Mouse (Mus musculus) CH12.LX (cell line): ENCODE results near the gene Fcna. TPM values are rescaled to one million over a fixed set of nuclear protein-coding genes. Genes with fewer than 3 reads are reported as not detected.

ENCODE experiments used
- DNase-seq: peaks from one replicate; pipeline ENCODE4 v3.0.0-alpha.2; 2013; ENCODE audit errors: extremely low read depth
- H3K27ac ChIP-seq: 2 replicates; pipeline ENCODE4 v1.5.1; 2012; ENCODE audit warnings: low read depth, mild to moderate bottlenecking, control low read depth, moderate library complexity; ENCODE audit not compliant: insufficient read depth
- H3K27me3 ChIP-seq: replicated peaks from 2 replicates; pipeline ENCODE3; 2012; ENCODE audit warnings: inconsistent platforms
- H3K36me3 ChIP-seq, 2 experiments: replicated peaks in 1 of 2; 2 replicates each; pipeline versions ENCODE3 to v1.6.1; 2012; ENCODE audit warnings: inconsistent platforms in 1 of 2, low read length in 1 of 2, mild to moderate bottlenecking in 1 of 2, mixed read lengths in 1 of 2, moderate library complexity in 1 of 2; ENCODE audit not compliant: control insufficient read depth in 1 of 2, insufficient read depth in 1 of 2
- H3K4me1 ChIP-seq, 2 experiments: 2 replicates each; pipeline ENCODE4 v1.6.1; 2012; ENCODE audit warnings: inconsistent platforms in 1 of 2, moderate library complexity in 1 of 2; ENCODE audit not compliant: insufficient read depth in 2 of 2, control insufficient read depth in 1 of 2
- H3K4me2 ChIP-seq: 2 replicates; pipeline ENCODE4 v1.6.1; 2012; ENCODE audit warnings: low read depth, mild to moderate bottlenecking, control low read depth; ENCODE audit not compliant: poor library complexity, insufficient read depth, severe bottlenecking
- H3K4me3 ChIP-seq, 3 experiments: fragments of 150-350 bp in 1 of 3; sonication (generic) in 1 of 3; replicated peaks in 1 of 3; 2 replicates each; pipeline versions ENCODE3 to v1.5.1; 2011 to 2012; ENCODE audit warnings: low read depth in 2 of 3, low read length in 2 of 3, mild to moderate bottlenecking in 2 of 3, moderate library complexity in 2 of 3, control low read depth in 1 of 3, improper control_type of control experiment in 1 of 3, inconsistent platforms in 1 of 3, mixed read lengths in 1 of 3; ENCODE audit not compliant: poor library complexity in 1 of 3
- H3K79me2 ChIP-seq: replicated peaks from 2 replicates; pipeline ENCODE4 v1.6.1; 2012; ENCODE audit warnings: mild to moderate bottlenecking, moderate library complexity; ENCODE audit not compliant: control insufficient read depth, poor library complexity, insufficient read depth, severe bottlenecking; ENCODE audit errors: extremely low read depth
- H3K9ac ChIP-seq: 2 replicates; pipeline ENCODE4 v1.6.1; 2012; ENCODE audit warnings: low read depth, mild to moderate bottlenecking, control low read depth, moderate library complexity; ENCODE audit not compliant: insufficient read depth
- H3K9me3 ChIP-seq: replicated peaks from 2 replicates; pipeline ENCODE3; 2012; ENCODE audit warnings: low read length, inconsistent platforms, mixed read lengths
- CHD1 ChIP-seq: IDR thresholded peaks from 2 replicates; pipeline ENCODE4 v1.6.1; 2012; ENCODE audit warnings: low read depth, low read length, improper control_type of control experiment, inconsistent platforms
- CHD2 ChIP-seq: IDR thresholded peaks from 2 replicates; pipeline ENCODE4 v1.6.1; 2011; ENCODE audit warnings: low read length, improper control_type of control experiment
- E2F4 ChIP-seq: IDR thresholded peaks from 2 replicates; pipeline ENCODE4 v1.6.1; 2011; ENCODE audit warnings: low read depth, low read length, improper control_type of control experiment; ENCODE audit not compliant: insufficient replicate concordance
- ETS1 ChIP-seq: conservative IDR thresholded peaks from 2 replicates; pipeline ENCODE4 v1.6.1; 2012; ENCODE audit warnings: low read depth, mild to moderate bottlenecking, inconsistent platforms, low read length, improper control_type of control experiment, moderate library complexity
- HCFC1 ChIP-seq: IDR thresholded peaks from 2 replicates; pipeline ENCODE4 v1.6.1; 2012; ENCODE audit warnings: low read depth, mild to moderate bottlenecking, inconsistent platforms, low read length, improper control_type of control experiment
- IRF4 ChIP-seq: IDR thresholded peaks from 2 replicates; pipeline ENCODE4 v1.6.1; 2014; ENCODE audit warnings: low read depth, mild to moderate bottlenecking, inconsistent platforms, low read length, improper control_type of control experiment
- JUND ChIP-seq: conservative IDR thresholded peaks from 2 replicates; pipeline ENCODE4 v1.6.1; 2011; ENCODE audit warnings: low read depth, low read length, improper control_type of control experiment
- KAT2A ChIP-seq: IDR thresholded peaks from 2 replicates; pipeline ENCODE4 v1.6.1; 2012; ENCODE audit warnings: low read length, improper control_type of control experiment, inconsistent platforms; ENCODE audit not compliant: insufficient replicate concordance
- MAZ ChIP-seq: IDR thresholded peaks from 2 replicates; pipeline ENCODE4 v1.6.1; 2012; ENCODE audit warnings: low read depth, mild to moderate bottlenecking, inconsistent platforms, low read length, improper control_type of control experiment, moderate library complexity
- MEF2A ChIP-seq: IDR thresholded peaks from 2 replicates; pipeline ENCODE4 v1.6.1; 2014; ENCODE audit warnings: low read depth, mild to moderate bottlenecking, inconsistent platforms, low read length, improper control_type of control experiment, borderline replicate concordance
- MXI1 ChIP-seq: IDR thresholded peaks from 2 replicates; pipeline ENCODE4 v1.6.1; 2011; ENCODE audit warnings: mild to moderate bottlenecking, low read depth, low read length, improper control_type of control experiment
- MYC ChIP-seq: IDR thresholded peaks from 2 replicates; pipeline ENCODE4 v1.6.1; 2011; ENCODE audit warnings: low read depth, mild to moderate bottlenecking, improper control_type of control experiment, low read length
- NELFE ChIP-seq: IDR thresholded peaks from 2 replicates; pipeline ENCODE4 v1.6.1; 2011; ENCODE audit warnings: low read depth, low read length, improper control_type of control experiment
- PAX5 ChIP-seq: IDR thresholded peaks from 2 replicates; pipeline ENCODE4 v1.6.1; 2012; ENCODE audit warnings: low read length, inconsistent platforms, mixed read lengths
- POLR2A ChIP-seq: IDR thresholded peaks from 2 replicates; pipeline ENCODE4 v1.6.1; 2011; ENCODE audit warnings: low read depth, mild to moderate bottlenecking, improper control_type of control experiment, low read length
- POLR2AphosphoS2 ChIP-seq: IDR thresholded peaks from 2 replicates; pipeline ENCODE4 v1.6.1; 2011; ENCODE audit warnings: low read depth, low read length, improper control_type of control experiment
- RAD21 ChIP-seq: IDR thresholded peaks from 2 replicates; pipeline ENCODE4 v1.6.1; 2011; ENCODE audit warnings: low read depth, mild to moderate bottlenecking, low read length, improper control_type of control experiment, moderate library complexity
- SIN3A ChIP-seq: IDR thresholded peaks from 2 replicates; pipeline ENCODE4 v1.6.1; 2012; ENCODE audit warnings: low read length, improper control_type of control experiment, inconsistent platforms
- SMC3 ChIP-seq: IDR thresholded peaks from 2 replicates; pipeline ENCODE4 v1.6.1; 2011; ENCODE audit warnings: low read depth, low read length, improper control_type of control experiment
- TBP ChIP-seq: conservative IDR thresholded peaks from 2 replicates; pipeline ENCODE4 v1.6.1; 2011; ENCODE audit warnings: low read depth, low read length, improper control_type of control experiment
- TCF12 ChIP-seq: IDR thresholded peaks from 2 replicates; pipeline ENCODE4 v1.6.1; 2014; ENCODE audit warnings: low read depth, mild to moderate bottlenecking, inconsistent platforms, low read length, improper control_type of control experiment
- UBTF ChIP-seq: IDR thresholded peaks from 2 replicates; pipeline ENCODE4 v1.6.1; 2012; ENCODE audit warnings: low read depth, mild to moderate bottlenecking, inconsistent platforms, low read length, improper control_type of control experiment, moderate library complexity
- ZKSCAN1 ChIP-seq: IDR thresholded peaks from 2 replicates; pipeline ENCODE4 v1.6.1; 2012; ENCODE audit warnings: low read depth, inconsistent platforms, low read length, improper control_type of control experiment, borderline replicate concordance
- ZMIZ1 ChIP-seq: IDR thresholded peaks from 2 replicates; pipeline ENCODE4 v1.6.1; 2012; ENCODE audit warnings: low read depth, mild to moderate bottlenecking, inconsistent platforms, low read length, improper control_type of control experiment
- ZNF384 ChIP-seq: IDR thresholded peaks from 2 replicates; pipeline ENCODE4 v1.6.1; 2012; ENCODE audit warnings: low read depth, low read length, improper control_type of control experiment, inconsistent platforms
- dilution Hi-C: fragments of 300-500 bp; cut with MboI; formaldehyde crosslinking; loops from 2 replicates; pipeline ENCODE4 v1.14.3; 2020; ENCODE audit warnings: low sequenced_read_pairs; ENCODE audit not compliant: extremely low pct_unique_long_range_greater_than_20kb, extremely low pct_ligation_motif_present
- in situ Hi-C: fragments of 300-500 bp; cut with MboI; formaldehyde crosslinking; loops from 3 replicates; pipeline ENCODE4 v1.14.3; 2019; ENCODE audit warnings: low sequenced_read_pairs, low pct_ligation_motif_present, low pct_unique_long_range_greater_than_20kb, mixed read lengths
- polyA plus RNA-seq: library from polyadenylated mRNA; unstranded; fragments of >175 nt; gene quantifications from 2 replicates; pipeline ENCODE4 v1.2.1, GENCODE M21; 2012; ENCODE audit warnings: low read depth; ENCODE audit not compliant: insufficient read length
- total RNA-seq, 2 experiments: library from RNA; depleted of rRNA; stranded (reverse); fragments of 300-350 nt in 1 of 2; fragments of >200 nt in 1 of 2; gene quantifications; 2 replicates each; pipeline ENCODE4 v1.2.3; 2012 to 2014

Gene Fcna
- total and polyA plus RNA-seq, 3 experiments, result not detected

DNA sequence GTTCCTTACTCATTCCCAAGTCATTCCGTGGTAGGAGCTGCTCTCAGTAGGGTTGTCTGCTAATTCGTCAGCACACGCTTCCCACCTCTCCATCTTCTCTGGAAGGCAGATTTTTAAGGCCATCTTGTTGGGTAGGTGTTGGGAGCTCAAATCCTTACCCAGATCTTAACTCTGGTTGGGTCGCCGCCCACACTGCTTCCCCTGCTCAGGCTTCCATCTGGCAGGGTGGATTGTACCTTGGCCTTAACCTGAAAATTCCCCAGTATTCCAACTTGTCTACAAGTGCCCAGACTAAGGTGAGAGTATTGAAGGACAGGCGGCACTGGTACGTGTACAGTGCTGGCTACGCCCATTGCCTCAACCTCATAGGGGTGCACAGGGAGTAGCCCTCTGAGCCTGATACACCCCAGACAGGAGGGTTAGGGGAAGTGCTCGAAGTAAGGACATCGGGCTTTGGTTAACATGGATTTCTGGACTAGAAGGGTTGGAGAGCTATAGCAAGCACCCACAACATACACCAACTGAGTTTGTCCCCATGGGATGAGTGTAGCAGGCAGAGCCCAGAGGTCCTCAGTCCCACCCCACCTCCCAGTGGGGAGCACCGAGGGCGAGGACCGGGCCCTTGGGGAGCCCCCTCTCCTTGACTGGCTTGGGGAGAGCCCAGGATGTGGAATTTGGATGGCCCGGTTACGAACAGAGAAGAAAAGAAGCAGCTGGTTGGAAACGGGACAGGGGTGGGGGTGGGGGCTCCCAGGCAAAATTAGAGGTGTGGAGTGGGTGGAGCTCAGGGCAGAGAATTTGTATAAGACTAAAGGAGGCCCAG is 51.6 kb downstream of the Fcna start:
- Histone ChIP-seq H3K27ac (no peak overlapping the region; the same call in 1 of the 2 replicates), H3K4me3 (no peak overlapping the region), H3K27me3 (no peaks in the 10 kb centered on the region), H3K36me3 (peaks cover 14 to 60% of the 10 kb centered on the region in 2 experiments), H3K9me3 (peaks cover 39% of the 10 kb centered on the region), H3K4me1 (peaks cover 9 to 36% of the 10 kb centered on the region in 2 experiments; a peak in 3 of 4 replicates), H3K9ac (0 out of 2 replicates have a peak overlapping the region, but pooled peaks have one; percentile 80), H3K4me2 (no peak overlapping the region), H3K79me2 (no peaks in the 10 kb centered on the region)
- dilution Hi-C loops, result no loop called here
- in situ Hi-C loops, result no loop called here
- TF ChIP-seq POLR2A (no peak), E2F4 (no peak), RAD21 (no peak), ETS1 (no peak), TBP (no peak), TCF12 (no peak), CHD1 (no peak), PAX5 (no peak), SMC3 (no peak), KAT2A (no peak), HCFC1 (no peak), JUND (no peak), ZKSCAN1 (no peak)
- DNase-seq, result no peak

DNA sequence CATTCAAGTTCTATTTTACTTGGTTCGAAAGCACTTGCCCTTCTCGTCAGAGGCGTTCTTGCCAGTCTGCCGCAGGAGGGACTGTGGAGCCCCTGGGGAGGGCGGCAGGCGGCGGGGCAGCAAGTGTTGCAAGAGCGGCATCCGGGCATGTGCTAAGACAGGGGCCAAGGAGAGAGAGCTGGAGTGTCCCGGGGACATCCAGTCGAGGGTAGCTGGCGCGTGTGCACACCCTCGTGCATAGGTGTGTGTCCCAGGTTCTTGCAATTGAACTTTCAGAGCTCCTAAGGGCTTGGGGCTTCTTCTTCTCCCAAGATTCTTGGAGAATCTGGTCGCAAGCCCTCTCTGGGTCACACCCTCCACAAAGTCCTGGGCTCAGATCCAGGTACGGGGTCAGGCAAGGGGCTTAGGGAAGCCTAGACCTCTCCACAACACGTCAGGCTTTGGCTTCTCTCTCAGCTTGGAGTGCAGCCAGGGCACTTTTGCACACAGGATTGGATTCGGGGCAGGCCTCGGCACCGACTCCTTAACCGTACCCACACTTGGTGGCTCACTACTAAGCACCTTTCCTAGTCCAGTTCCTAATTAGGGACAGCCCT is 52.3 kb downstream of the Fcna start:
- in situ Hi-C loops (no loop called here), dilution Hi-C loops (no loop called here)
- H3K4me1 ChIP-seq, result peaks cover 5 to 29% of the 10 kb centered on the region in 2 experiments; a peak in 3 of 4 replicates
- H3K4me2 ChIP-seq, result peak overlapping the region; percentile 18
- H3K36me3 ChIP-seq, result peaks cover 14 to 67% of the 10 kb centered on the region in 2 experiments
- no peaks in the 10 kb centered on the region for H3K79me2 ChIP-seq
- peaks cover 39% of the 10 kb centered on the region for H3K9me3 ChIP-seq
- H3K27me3 ChIP-seq, result no peaks in the 10 kb centered on the region
- peak; percentile 47 for DNase-seq
- peak overlapping the region; percentile 80 for H3K9ac ChIP-seq
- peak overlapping the region; percentile 20 to 55 (median 31) for H3K4me3 ChIP-seq
- H3K27ac ChIP-seq, result peak overlapping the region; percentile 54
- no peak for TF ChIP-seq MAZ
- TF ChIP-seq PAX5, result no peak
- no peak for TF ChIP-seq SMC3
- no peak for TF ChIP-seq MEF2A
- no peak for TF ChIP-seq ZNF384
- no peak for TF ChIP-seq TCF12
- no peak for TF ChIP-seq MXI1
- TF ChIP-seq CHD1, result no peak
- TF ChIP-seq IRF4, result no peak
- no peak for TF ChIP-seq JUND
- TF ChIP-seq NELFE, result no peak
- TF ChIP-seq TBP, result no peak
- no peak for TF ChIP-seq SIN3A
- TF ChIP-seq E2F4, result no peak
- TF ChIP-seq POLR2A, result no peak
- TF ChIP-seq ZMIZ1, result no peak
- no peak for TF ChIP-seq UBTF
- TF ChIP-seq POLR2AphosphoS2, result no peak
- no peak for TF ChIP-seq CHD2
- TF ChIP-seq MYC, result no peak
- TF ChIP-seq, all 38 proteins: peak for 0
